Mouse (Mus musculus) stomach, postnatal 0 days (tissue): ENCODE results near the gene Aipl1.

Source experiments
- CTCF ChIP-seq: IDR thresholded peaks from 2 replicates; pipeline ENCODE4 v1.5.1; 2016; ENCODE audit warnings: antibody characterized with exemption, low read depth, mild to moderate bottlenecking, moderate library complexity
- EP300 ChIP-seq: optimal IDR thresholded peaks from 2 replicates; pipeline ENCODE3; 2016; ENCODE audit warnings: antibody characterized with exemption

GRCm38 (mm10) chr11:71995968-71996511 lies 41.3 kb downstream of the Aipl1 start:
- TF ChIP-seq CTCF (no peak), EP300 (no peak)
